ENCODE assay signal across 14 mouse cellular contexts in genomic region chr16:27962811-27963210, GRCm38 (mm10).
"Had no signal": no experiment of that assay in that cellular context is flagged by ENCODE, and none has a peak within 500 bp of the region (broad histone marks: within the 10 kb centered on the region; RNA-seq: fewer than 3 reads in every experiment).

No protein-coding gene starts in this region.

- H3K4me1 ChIP-seq: kidney, embryonic 15.5 days; limb, embryonic 10.5 days; liver, embryonic 15.5 days; megakaryocyte, embryonic 14.5 days had no signal

- H3K9me3 ChIP-seq: kidney, embryonic 15.5 days; limb, embryonic 10.5 days; liver, embryonic 15.5 days; megakaryocyte, embryonic 14.5 days had no signal

- ATAC-seq: midbrain, embryonic 16.5 days had no signal

- H3K9ac ChIP-seq: kidney, embryonic 15.5 days; liver, embryonic 15.5 days; lung, embryonic 14.5 days had no signal

- H3K4me2 ChIP-seq: kidney, embryonic 15.5 days; liver, embryonic 11.5 days; liver, embryonic 15.5 days; lung, embryonic 14.5 days; midbrain, embryonic 11.5 days had no signal

- DNase-seq: kidney, adult 2 months; kidney, postnatal 14 days; lung, embryonic 14.5 days; lung, postnatal 14 days; thymus, postnatal 14 days had no signal

- H3K36me3 ChIP-seq: kidney, embryonic 15.5 days; limb, embryonic 10.5 days; liver, embryonic 15.5 days had no signal

- H3K27ac ChIP-seq: kidney, embryonic 15.5 days; limb, embryonic 10.5 days; liver, embryonic 15.5 days; macrophage; stomach, postnatal 0 days had no signal

- H3K4me3 ChIP-seq: kidney, embryonic 15.5 days; limb, embryonic 10.5 days; liver, embryonic 15.5 days; megakaryocyte, embryonic 14.5 days had no signal

- H3K27me3 ChIP-seq: kidney, embryonic 15.5 days; liver, embryonic 15.5 days; megakaryocyte, embryonic 14.5 days had no signal
